Mouse (Mus musculus): Measurements from ENCODE around the gene Dyrk3.
A peak's percentile ranks its signal among the peaks of the same experiment; 100 is the strongest.
"Not testable (repeated sequence)": the region's sequence is repeated elsewhere in the genome, so short reads cannot be mapped to it uniquely, and the experiment has no call there.

Dyrk3 gene

DNA sequence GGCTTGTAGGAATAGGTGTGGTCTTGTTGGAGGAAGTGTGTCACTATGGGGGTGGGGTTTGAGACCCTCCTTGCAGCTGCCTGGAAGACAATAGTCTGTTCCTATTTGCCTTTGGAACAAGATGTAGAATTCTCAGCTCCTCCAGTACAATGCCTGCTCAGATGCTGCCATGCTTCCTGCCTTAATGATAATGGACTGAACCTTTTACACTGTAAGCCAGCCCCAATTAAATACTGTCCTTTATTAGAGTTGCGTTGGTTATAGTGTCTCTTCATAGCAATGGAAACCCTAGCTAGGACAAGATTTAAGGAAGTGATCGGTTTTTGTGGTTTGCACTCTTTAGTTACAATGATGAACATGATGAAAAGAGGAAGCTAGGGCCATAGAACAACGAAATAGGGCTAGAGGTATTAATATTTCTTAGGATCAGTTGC, 8.1 kb upstream of the Dyrk3 start:
- Histone ChIP-seq H3K36me3 (ENCODE audit: insufficient read depth, low read length) (no peaks in the 10 kb centered on the region), H3K4me3 (replicated peaks; ENCODE audit: low read length) (peak overlapping the region; percentile 71), H3K4me1 (replicated peaks; ENCODE audit: low read depth, low read length) (peaks cover 81% of the 10 kb centered on the region), H3K27me3 (ENCODE audit: insufficient read depth, low read length) (no peaks in the 10 kb centered on the region), H3K9me3 (ENCODE audit: low read length) (no peaks in the 10 kb centered on the region)
- no peak for TF ChIP-seq CTCF (conservative IDR thresholded peaks at IDR 0.05; ENCODE audit: low read length)
- TF ChIP-seq NANOG (IDR thresholded peaks at IDR 0.05; ENCODE audit: borderline replicate concordance, low read length): no peak
- TF ChIP-seq POU5F1 (IDR thresholded peaks at IDR 0.05; ENCODE audit: borderline replicate concordance, low read length): no peak

DNA sequence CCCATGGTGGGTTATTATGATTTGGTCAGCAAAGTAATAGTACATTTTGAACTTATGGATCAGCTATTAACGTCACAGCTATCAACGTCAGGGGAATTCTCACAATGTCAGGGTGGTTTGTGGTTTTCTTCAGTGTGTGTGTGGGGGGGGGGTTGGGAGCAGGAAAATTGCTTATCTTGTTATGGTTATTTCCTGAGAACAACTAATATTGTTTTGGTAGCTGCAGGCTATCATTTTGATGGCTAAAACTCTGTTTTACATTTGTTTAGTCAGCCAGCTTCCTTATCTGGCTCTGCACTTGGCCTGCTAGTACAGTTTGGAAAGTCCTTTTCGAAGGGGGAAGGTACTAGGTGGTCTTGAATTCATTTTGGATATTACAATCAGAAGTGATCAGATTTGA, 7.1 kb upstream of the Dyrk3 start:
- H3K4me1 ChIP-seq (replicated peaks; ENCODE audit: low read depth, low read length): peaks cover 76% of the 10 kb centered on the region
- not testable (repeated sequence) for H3K9me3 ChIP-seq (ENCODE audit: low read length); H3K4me3 ChIP-seq (replicated peaks; ENCODE audit: low read length); H3K36me3 ChIP-seq (ENCODE audit: insufficient read depth, low read length); H3K27me3 ChIP-seq (ENCODE audit: insufficient read depth, low read length)

DNA sequence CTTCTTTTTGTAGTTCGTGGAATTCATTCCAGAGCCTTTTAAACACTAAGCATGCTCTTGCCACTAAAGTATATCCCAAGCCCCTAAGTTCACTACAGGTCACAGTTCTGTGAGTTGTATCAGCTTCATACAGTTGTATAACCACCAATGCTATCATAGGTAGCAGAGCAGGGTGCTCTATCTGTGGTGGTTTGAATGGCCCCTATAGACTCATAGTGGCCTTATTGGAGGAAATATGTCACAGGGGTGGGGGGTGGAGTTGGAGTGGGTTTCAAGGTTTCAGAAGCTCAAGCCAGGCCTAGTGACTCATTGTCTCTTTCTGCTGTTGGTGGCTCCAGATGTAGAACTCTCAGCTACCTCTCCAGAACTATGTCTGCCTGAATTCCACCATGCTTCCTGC, 4.3 kb upstream of the Dyrk3 start:
- H3K27me3 ChIP-seq (ENCODE audit: insufficient read depth, low read length): no peaks in the 10 kb centered on the region
- TF ChIP-seq POU5F1 (IDR thresholded peaks at IDR 0.05; ENCODE audit: borderline replicate concordance, low read length) (no peak), CTCF (conservative IDR thresholded peaks at IDR 0.05; ENCODE audit: low read length) (no peak), NANOG (IDR thresholded peaks at IDR 0.05; ENCODE audit: borderline replicate concordance, low read length) (no peak)
- H3K9me3 ChIP-seq (ENCODE audit: low read length): no peaks in the 10 kb centered on the region
- peaks cover 66% of the 10 kb centered on the region for H3K4me1 ChIP-seq (replicated peaks; ENCODE audit: low read depth, low read length)
- H3K4me3 ChIP-seq (replicated peaks; ENCODE audit: low read length): no peak overlapping the region
- H3K36me3 ChIP-seq (ENCODE audit: insufficient read depth, low read length): no peaks in the 10 kb centered on the region

DNA sequence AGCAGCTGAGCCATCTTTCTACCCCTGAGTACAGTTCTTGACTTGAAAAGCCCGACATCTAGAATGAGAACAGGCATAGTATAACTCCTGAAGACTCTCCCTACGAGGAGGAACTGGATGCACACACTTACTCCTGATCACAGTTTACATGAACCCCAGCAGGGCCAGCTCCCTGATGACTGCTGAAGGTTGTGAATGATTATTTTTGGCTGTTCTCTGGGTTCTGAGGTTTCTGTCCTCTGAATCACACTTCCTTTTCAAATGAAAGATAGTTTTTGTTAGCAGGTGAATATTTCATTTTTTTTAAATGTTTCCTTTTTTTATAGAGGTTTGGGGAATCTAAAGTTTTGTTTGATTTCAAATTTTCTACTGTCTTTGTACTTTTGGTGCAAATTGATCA, 3.3 kb upstream of the Dyrk3 start:
- Histone ChIP-seq H3K9me3 (ENCODE audit: low read length) (no peaks in the 10 kb centered on the region), H3K36me3 (ENCODE audit: insufficient read depth, low read length) (peaks cover 1% of the 10 kb centered on the region; the same call in 1 of the 2 replicates), H3K4me1 (replicated peaks; ENCODE audit: low read depth, low read length) (peaks cover 65% of the 10 kb centered on the region), H3K4me3 (replicated peaks; ENCODE audit: low read length) (no peak overlapping the region), H3K27me3 (ENCODE audit: insufficient read depth, low read length) (no peaks in the 10 kb centered on the region)
- TF ChIP-seq CTCF (conservative IDR thresholded peaks at IDR 0.05; ENCODE audit: low read length) (no peak), POU5F1 (IDR thresholded peaks at IDR 0.05; ENCODE audit: borderline replicate concordance, low read length) (no peak), NANOG (IDR thresholded peaks at IDR 0.05; ENCODE audit: borderline replicate concordance, low read length) (no peak)

DNA sequence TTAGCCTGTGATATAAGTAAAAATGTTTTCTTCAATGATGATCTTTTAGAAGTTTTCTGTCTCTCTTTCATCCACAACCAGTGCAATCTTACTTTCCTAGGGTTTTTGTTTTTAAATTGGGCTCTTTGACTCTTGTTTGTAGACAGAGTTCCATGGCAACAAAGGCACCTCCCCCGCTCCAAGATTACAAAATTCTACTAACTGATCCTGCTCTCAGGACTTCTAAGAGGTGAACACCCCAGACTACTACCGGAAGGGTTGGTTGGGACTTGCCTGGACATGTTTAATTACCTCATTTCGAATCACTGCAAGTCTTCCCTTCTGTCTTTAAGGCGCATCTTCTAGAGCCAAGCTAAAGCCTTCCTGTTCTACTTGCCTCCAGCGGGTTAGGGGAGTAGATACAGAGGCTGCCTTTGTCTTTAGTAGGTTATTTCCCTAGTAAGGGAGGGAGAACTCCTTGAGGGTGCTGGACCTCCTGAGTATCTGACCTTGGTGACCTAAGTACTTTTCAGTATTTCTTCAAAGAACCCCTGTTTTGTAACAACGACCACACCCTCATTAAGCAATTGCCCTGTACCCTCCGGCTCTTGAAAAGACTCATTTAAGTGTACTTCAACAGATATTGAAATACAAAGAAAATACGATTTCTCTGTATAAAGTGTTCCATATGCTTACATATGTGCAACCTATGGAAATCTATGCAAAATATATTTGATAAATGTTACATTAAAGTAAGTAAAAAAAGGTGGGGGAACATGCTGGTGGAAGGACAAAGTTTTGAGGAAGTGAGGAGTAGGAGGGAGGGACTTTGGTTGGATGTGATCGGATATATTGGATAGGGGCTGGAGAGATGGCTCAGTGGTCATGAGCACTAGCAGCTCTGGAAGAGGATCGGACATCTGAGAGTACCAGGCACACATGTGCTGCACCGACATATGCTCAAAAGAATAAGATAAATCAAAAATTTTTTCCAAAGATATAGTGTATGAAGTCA, 1.3 kb upstream of the Dyrk3 start:
- Histone ChIP-seq H3K9me3 (ENCODE audit: low read length) (no peaks in the 10 kb centered on the region), H3K4me1 (replicated peaks; ENCODE audit: low read depth, low read length) (peaks cover 65% of the 10 kb centered on the region), H3K4me3 (replicated peaks; ENCODE audit: low read length) (peak overlapping the region; percentile 89), H3K36me3 (ENCODE audit: insufficient read depth, low read length) (peaks cover 22% of the 10 kb centered on the region), H3K27me3 (ENCODE audit: insufficient read depth, low read length) (no peaks in the 10 kb centered on the region)
- TF ChIP-seq NANOG (IDR thresholded peaks at IDR 0.05; ENCODE audit: borderline replicate concordance, low read length): peak; percentile 60; the same call in 1 of the 2 replicates
- no peak for TF ChIP-seq POU5F1 (IDR thresholded peaks at IDR 0.05; ENCODE audit: borderline replicate concordance, low read length)

DNA sequence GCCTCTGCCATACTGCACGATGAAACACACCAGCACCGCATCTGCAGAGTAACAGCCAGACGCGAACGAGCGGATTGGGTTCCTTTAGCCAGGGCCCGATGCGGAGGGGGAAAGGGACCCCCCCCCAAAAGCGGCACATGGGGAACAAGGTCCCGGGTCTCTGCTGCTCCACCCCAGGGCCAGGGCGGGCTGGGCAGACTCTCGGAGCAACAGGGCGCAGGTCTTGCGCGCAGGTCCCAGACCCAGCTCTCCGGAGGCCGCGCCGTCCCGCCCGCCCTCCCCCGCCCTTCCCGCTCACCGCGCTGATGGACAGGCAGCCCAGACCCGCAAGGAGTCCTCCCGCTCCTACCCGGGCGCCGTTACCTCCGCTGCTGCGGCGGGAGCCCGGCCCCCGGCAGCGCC, 422 bp downstream of the Dyrk3 start:
- H3K4me3 ChIP-seq (replicated peaks; ENCODE audit: low read length): peak overlapping the region; percentile 89
- H3K9me3 ChIP-seq (ENCODE audit: low read length): 0 out of 2 replicates have a peak, but pooled peaks cover 2% of the 10 kb centered on the region
- H3K27me3 ChIP-seq (ENCODE audit: insufficient read depth, low read length): no peaks in the 10 kb centered on the region
- H3K36me3 ChIP-seq (ENCODE audit: insufficient read depth, low read length): peaks cover 38% of the 10 kb centered on the region
- H3K4me1 ChIP-seq (replicated peaks; ENCODE audit: low read depth, low read length): peaks cover 71% of the 10 kb centered on the region
- TF ChIP-seq CTCF (conservative IDR thresholded peaks at IDR 0.05; ENCODE audit: low read length): no peak
- TF ChIP-seq NANOG (IDR thresholded peaks at IDR 0.05; ENCODE audit: borderline replicate concordance, low read length): no peak
- TF ChIP-seq POU5F1 (IDR thresholded peaks at IDR 0.05; ENCODE audit: borderline replicate concordance, low read length): no peak

DNA sequence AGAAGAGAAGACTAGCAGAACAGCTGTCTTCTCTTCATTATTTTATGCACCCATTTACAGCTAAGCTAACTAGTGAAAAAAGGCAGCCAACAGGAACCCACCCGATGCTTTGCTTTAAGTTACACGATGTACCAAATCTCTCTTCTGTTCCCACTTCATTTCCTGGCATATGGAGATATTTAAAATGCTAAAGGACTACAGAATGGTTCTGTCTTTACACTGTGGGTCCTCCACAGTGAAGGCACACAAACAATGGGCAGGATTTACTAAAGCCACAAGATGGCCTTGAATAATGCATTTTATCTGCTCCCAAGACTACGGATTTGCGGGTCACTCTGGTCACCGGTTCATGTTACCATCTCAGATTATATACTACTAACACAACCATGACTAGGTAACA, 1.0 kb downstream of the Dyrk3 start:
- Histone ChIP-seq H3K4me3 (replicated peaks; ENCODE audit: low read length) (peak overlapping the region; percentile 89), H3K9me3 (ENCODE audit: low read length) (peaks cover 8% of the 10 kb centered on the region; the same call in 1 of the 2 replicates), H3K27me3 (ENCODE audit: insufficient read depth, low read length) (no peaks in the 10 kb centered on the region), H3K4me1 (replicated peaks; ENCODE audit: low read depth, low read length) (peaks cover 71% of the 10 kb centered on the region), H3K36me3 (ENCODE audit: insufficient read depth, low read length) (peaks cover 45% of the 10 kb centered on the region)
- TF ChIP-seq CTCF (conservative IDR thresholded peaks at IDR 0.05; ENCODE audit: low read length) (no peak), POU5F1 (IDR thresholded peaks at IDR 0.05; ENCODE audit: borderline replicate concordance, low read length) (no peak), NANOG (IDR thresholded peaks at IDR 0.05; ENCODE audit: borderline replicate concordance, low read length) (no peak)

DNA sequence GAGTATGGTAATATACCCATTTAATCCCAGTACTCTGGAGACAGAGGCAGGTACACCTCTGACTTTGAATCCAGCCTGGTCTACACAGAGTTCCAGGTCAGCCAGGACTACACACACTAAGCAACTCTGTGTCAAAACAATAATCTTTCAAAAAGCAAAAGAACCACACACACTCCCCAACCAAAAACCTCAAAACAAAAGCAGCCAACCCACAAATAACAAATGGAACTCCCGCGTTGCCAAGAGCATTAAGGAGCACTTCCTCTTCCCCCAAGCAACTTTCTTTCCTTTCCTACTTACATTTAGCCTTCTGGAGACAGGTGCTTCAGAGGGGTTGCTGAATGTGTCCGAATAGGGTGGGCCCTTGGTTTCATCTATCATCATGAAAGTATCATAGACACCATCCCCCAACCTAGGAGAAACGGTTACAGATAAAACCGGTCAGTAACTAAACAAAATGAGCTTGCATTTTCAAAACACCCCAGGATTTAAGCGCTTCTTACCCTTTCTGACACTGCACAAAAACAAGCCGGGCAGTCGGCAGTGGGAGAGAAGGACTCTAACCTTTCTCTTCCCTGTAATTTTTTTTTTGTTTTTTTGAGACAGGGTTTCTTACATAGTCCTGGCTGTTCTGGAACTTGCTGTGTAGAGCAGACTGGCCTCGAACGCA, 2.0 kb downstream of the Dyrk3 start:
- peaks cover 52% of the 10 kb centered on the region for H3K36me3 ChIP-seq (ENCODE audit: insufficient read depth, low read length)
- no peaks in the 10 kb centered on the region for H3K27me3 ChIP-seq (ENCODE audit: insufficient read depth, low read length)
- TF ChIP-seq POU5F1 (IDR thresholded peaks at IDR 0.05; ENCODE audit: borderline replicate concordance, low read length): no peak
- TF ChIP-seq NANOG (IDR thresholded peaks at IDR 0.05; ENCODE audit: borderline replicate concordance, low read length): no peak
- TF ChIP-seq CTCF (conservative IDR thresholded peaks at IDR 0.05; ENCODE audit: low read length): no peak
- peaks cover 11% of the 10 kb centered on the region; the same call in 1 of the 2 replicates for H3K9me3 ChIP-seq (ENCODE audit: low read length)
- H3K4me1 ChIP-seq (replicated peaks; ENCODE audit: low read depth, low read length): peaks cover 67% of the 10 kb centered on the region
- peak overlapping the region; percentile 89 for H3K4me3 ChIP-seq (replicated peaks; ENCODE audit: low read length)

All from E14TG2a.4 (cell line).